Mouse (Mus musculus) kidney, embryonic 16.5 days (tissue): ENCODE measurements around the gene Gzmc. TPM values are rescaled to one million over a fixed set of nuclear protein-coding genes. Genes with fewer than 3 reads are reported as not detected.

Experiments
- ATAC-seq: fragments of 200-750 bp; cut with Nextera tagmentation; 2 replicates; pipeline ENCODE4 v1.8.0; 2017; ENCODE audit warnings: moderate TSS enrichment; ENCODE audit not compliant: low FRiP score, low TSS enrichment
- H3K27ac ChIP-seq: fragments of 300-500 bp; sonication (generic); 2 replicates; pipeline ENCODE4 v1.5.1; 2014; ENCODE audit warnings: low read length
- H3K27me3 ChIP-seq: fragments of 300-500 bp; sonication (generic); 2 replicates; pipeline ENCODE4 v1.6.1; 2014; ENCODE audit warnings: low read length, control low read depth, mixed read lengths; ENCODE audit not compliant: insufficient read depth
- H3K36me3 ChIP-seq: fragments of 300-500 bp; sonication (generic); 2 replicates; pipeline ENCODE4 v1.6.1; 2014; ENCODE audit warnings: low read length, control low read depth, mixed read lengths; ENCODE audit not compliant: insufficient read depth
- H3K4me1 ChIP-seq: fragments of 300-500 bp; sonication (generic); 2 replicates; pipeline ENCODE4 v1.6.1; 2014; ENCODE audit warnings: low read length, control low read depth, mixed read lengths; ENCODE audit not compliant: insufficient read depth
- H3K4me2 ChIP-seq: fragments of 300-500 bp; sonication (generic); replicated peaks from 2 replicates; pipeline ENCODE4 v1.6.1; 2014; ENCODE audit warnings: low read depth, low read length
- H3K4me3 ChIP-seq: fragments of 300-500 bp; sonication (generic); 2 replicates; pipeline ENCODE4 v1.5.1; 2014; ENCODE audit warnings: mild to moderate bottlenecking, low read length
- H3K9ac ChIP-seq: fragments of 300-500 bp; sonication (generic); replicated peaks from 2 replicates; pipeline ENCODE4 v1.6.1; 2014; ENCODE audit warnings: low read length
- H3K9me3 ChIP-seq: fragments of 300-500 bp; sonication (generic); 2 replicates; pipeline ENCODE4 v1.6.1; 2016; ENCODE audit warnings: low read length, control low read depth
- WGBS: fragments of 180-500 bp; shearing (Covaris S2); extraction: QIAGEN DNeasy Blood & Tissue Kit; methylation state at CpG from one replicate; pipeline ENCODE4 v1.1.7; 2014; 5-methylcytosine and 5-hydroxymethylcytosine counted together
- polyA plus RNA-seq: library from polyadenylated mRNA; unstranded; fragments of >200 nt; fragmentation: Nextera tagmentation; extraction: Ambion mirVana; gene quantifications from 2 replicates; pipeline ENCODE4 v1.2.1, GENCODE M21; 2015

Gzmc gene
- polyA plus RNA-seq, 1 experiment from 2014 or later = not detected

DNA sequence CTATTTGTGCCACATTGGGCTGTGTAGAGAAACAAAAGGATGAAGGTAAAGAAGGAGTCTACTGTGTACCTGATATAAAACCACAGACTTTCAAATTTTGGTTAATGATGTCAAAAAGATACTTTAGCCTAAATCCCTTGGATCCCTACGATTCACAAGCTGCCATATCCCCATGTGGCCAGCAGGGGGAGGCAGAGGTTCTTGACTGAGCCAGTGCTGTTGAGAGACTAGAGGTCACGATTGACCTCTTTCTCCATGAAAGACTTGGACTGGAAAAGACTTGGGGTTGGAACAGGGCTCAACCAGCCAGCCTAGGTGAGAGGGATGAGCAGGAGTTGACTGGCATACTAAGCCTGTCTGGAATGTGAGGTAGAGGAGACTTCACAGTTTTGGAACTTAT, 30.5 kb downstream of the Gzmc start:
- Histone ChIP-seq H3K9me3 (no peaks in the 10 kb centered on the region), H3K27ac (no peak overlapping the region), H3K4me2 (no peak overlapping the region), H3K36me3 (no peaks in the 10 kb centered on the region), H3K4me3 (no peak overlapping the region), H3K4me1 (no peaks in the 10 kb centered on the region), H3K9ac (no peak overlapping the region), H3K27me3 (no peaks in the 10 kb centered on the region)
- no peak for ATAC-seq
- 6% methylated on average over 2 of the region's 2 CpGs for WGBS

- WGBS = 48% methylated on average over 6 of the region's 6 CpGs
- H3K4me2 ChIP-seq = no peak overlapping the region
Measured at GRCm38 (mm10) chr14:56186946-56187345, 47.5 kb downstream of the Gzmc start.

DNA sequence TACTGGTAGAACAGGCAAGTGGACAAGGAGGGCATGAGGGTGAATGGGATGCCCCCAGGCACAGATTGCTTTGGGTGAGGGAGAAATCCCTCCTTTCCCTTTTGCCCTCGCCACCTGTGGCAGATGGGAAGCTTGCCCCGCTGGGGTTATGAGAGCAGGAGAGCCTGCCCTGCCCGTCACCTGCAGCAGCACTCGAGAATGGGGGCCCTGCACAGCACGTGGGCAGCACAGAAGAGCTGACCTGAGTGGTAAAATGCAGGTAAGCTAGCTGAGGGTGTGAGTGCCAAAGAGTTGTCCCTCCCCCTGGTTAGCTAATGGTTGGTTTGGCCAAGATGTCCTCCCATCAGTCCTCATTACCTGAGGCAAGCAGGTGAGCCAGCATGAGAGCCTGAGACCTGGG, 47.9 kb downstream of the Gzmc start:
- no peaks in the 10 kb centered on the region for H3K9me3 ChIP-seq
- H3K9ac ChIP-seq = no peak overlapping the region
- no peak overlapping the region for H3K4me3 ChIP-seq
- H3K27me3 ChIP-seq = no peaks in the 10 kb centered on the region
- no peak overlapping the region for H3K27ac ChIP-seq
- ATAC-seq = no peak
- H3K4me1 ChIP-seq = no peaks in the 10 kb centered on the region
- 73% methylated on average over 5 of the region's 5 CpGs for WGBS
- H3K4me2 ChIP-seq = no peak overlapping the region
- H3K36me3 ChIP-seq = no peaks in the 10 kb centered on the region

More at GRCm38 (mm10) chr14:56186946-56187345, 47.5 kb downstream of the Gzmc start:
- Histone ChIP-seq H3K9me3 (no peaks in the 10 kb centered on the region), H3K27me3 (no peaks in the 10 kb centered on the region), H3K4me3 (no peak overlapping the region), H3K36me3 (no peaks in the 10 kb centered on the region), H3K4me1 (no peaks in the 10 kb centered on the region), H3K27ac (no peak overlapping the region), H3K9ac (no peak overlapping the region)
- no peak for ATAC-seq

Other genes starting within 250 kb of the Gzmc start
- not detected in 2 replicates for gene Mcpt1, start 216.7 kb downstream of the Gzmc start, polyA plus RNA-seq
- gene Mcpt9, start 204.2 kb downstream of the Gzmc start, polyA plus RNA-seq = not detected in 2 replicates
- 0.15 TPM in 1 of 2 replicates, not detected in the other for gene Mcpt2, start 192.6 kb downstream of the Gzmc start, polyA plus RNA-seq
- not detected in 2 replicates for gene Mcpt4, start 172.3 kb downstream of the Gzmc start, polyA plus RNA-seq
- gene Mcpt8, start 149.4 kb downstream of the Gzmc start, polyA plus RNA-seq = 0.22 and 0.52 TPM in 2 replicates
- not detected in 2 replicates for gene Ctsg, start 132.1 kb downstream of the Gzmc start, polyA plus RNA-seq
- gene Gzme, start 114.0 kb downstream of the Gzmc start, polyA plus RNA-seq = not detected in 2 replicates
- gene Gzmd, start 102.0 kb downstream of the Gzmc start, polyA plus RNA-seq = not detected in 2 replicates
- not detected in 2 replicates for gene Gzmg, start 75.1 kb downstream of the Gzmc start, polyA plus RNA-seq
- not detected in 2 replicates for gene Gzmn, start 60.1 kb downstream of the Gzmc start, polyA plus RNA-seq
- gene Gzmf, start 23.2 kb downstream of the Gzmc start, polyA plus RNA-seq = not detected in 2 replicates
- 0.11 TPM in 1 of 2 replicates, not detected in the other for gene Gzmb, start 27.6 kb upstream of the Gzmc start, polyA plus RNA-seq
- gene Atp12a, start 130.4 kb upstream of the Gzmc start, polyA plus RNA-seq = 2.8 and 2.9 TPM in 2 replicates
- 0.92 and 1.2 TPM in 2 replicates for gene Rnf17, start 167.9 kb upstream of the Gzmc start, polyA plus RNA-seq